Mouse (Mus musculus) heart, embryonic 12.5 days (tissue): Measurements from ENCODE around the gene Dennd1b. TPM values are rescaled to one million over a fixed set of nuclear protein-coding genes. Genes with fewer than 3 reads are reported as not detected.

ENCODE experiments used
- ATAC-seq: fragments of 200-750 bp; cut with Nextera tagmentation; 2 replicates; pipeline ENCODE4 v1.8.0; 2017; ENCODE audit warnings: moderate TSS enrichment, moderate library complexity; ENCODE audit not compliant: insufficient number of reproducible peaks, low FRiP score
- H3K27ac ChIP-seq: fragments of 300-500 bp; sonication (generic); 2 replicates; pipeline ENCODE4 v1.5.1; 2016; ENCODE audit warnings: mild to moderate bottlenecking, moderate library complexity; ENCODE audit not compliant: poor library complexity, severe bottlenecking
- H3K27me3 ChIP-seq: fragments of 300-500 bp; sonication (generic); replicated peaks from 2 replicates; pipeline ENCODE4 v1.6.1; 2016; ENCODE audit warnings: mild to moderate bottlenecking, moderate library complexity
- H3K36me3 ChIP-seq: fragments of 300-500 bp; sonication (generic); 2 replicates; pipeline ENCODE4 v1.6.1; 2016; ENCODE audit warnings: mild to moderate bottlenecking, moderate library complexity
- H3K4me1 ChIP-seq: fragments of 300-500 bp; sonication (generic); replicated peaks from 2 replicates; pipeline ENCODE4 v1.6.1; 2016; ENCODE audit warnings: mild to moderate bottlenecking
- H3K4me2 ChIP-seq: fragments of 300-500 bp; sonication (generic); 2 replicates; pipeline ENCODE4 v1.6.1; 2016; ENCODE audit warnings: mild to moderate bottlenecking, moderate library complexity
- H3K4me3 ChIP-seq: fragments of 300-500 bp; sonication (generic); 2 replicates; pipeline ENCODE4 v1.5.1; 2016; ENCODE audit warnings: mild to moderate bottlenecking
- H3K9ac ChIP-seq: fragments of 300-500 bp; sonication (generic); 2 replicates; pipeline ENCODE4 v1.6.1; 2016; ENCODE audit warnings: mild to moderate bottlenecking, moderate library complexity
- H3K9me3 ChIP-seq: fragments of 300-500 bp; sonication (generic); replicated peaks from 2 replicates; pipeline ENCODE4 v1.6.1; 2016; ENCODE audit warnings: mild to moderate bottlenecking, moderate library complexity
- WGBS: fragments of 180-500 bp; shearing (Covaris S2); methylation state at CpG from one replicate; pipeline ENCODE4 v1.1.7; 2016; 5-methylcytosine and 5-hydroxymethylcytosine counted together
- polyA plus RNA-seq: library from polyadenylated mRNA; unstranded; fragments of >200 nt; fragmentation: Nextera tagmentation; extraction: Ambion mirVana; gene quantifications from 2 replicates; pipeline ENCODE4 v1.2.1, GENCODE M21; 2016

The Dennd1b gene
- polyA plus RNA-seq, 1 experiment from 2014 or later = 13.9 TPM

DNA sequence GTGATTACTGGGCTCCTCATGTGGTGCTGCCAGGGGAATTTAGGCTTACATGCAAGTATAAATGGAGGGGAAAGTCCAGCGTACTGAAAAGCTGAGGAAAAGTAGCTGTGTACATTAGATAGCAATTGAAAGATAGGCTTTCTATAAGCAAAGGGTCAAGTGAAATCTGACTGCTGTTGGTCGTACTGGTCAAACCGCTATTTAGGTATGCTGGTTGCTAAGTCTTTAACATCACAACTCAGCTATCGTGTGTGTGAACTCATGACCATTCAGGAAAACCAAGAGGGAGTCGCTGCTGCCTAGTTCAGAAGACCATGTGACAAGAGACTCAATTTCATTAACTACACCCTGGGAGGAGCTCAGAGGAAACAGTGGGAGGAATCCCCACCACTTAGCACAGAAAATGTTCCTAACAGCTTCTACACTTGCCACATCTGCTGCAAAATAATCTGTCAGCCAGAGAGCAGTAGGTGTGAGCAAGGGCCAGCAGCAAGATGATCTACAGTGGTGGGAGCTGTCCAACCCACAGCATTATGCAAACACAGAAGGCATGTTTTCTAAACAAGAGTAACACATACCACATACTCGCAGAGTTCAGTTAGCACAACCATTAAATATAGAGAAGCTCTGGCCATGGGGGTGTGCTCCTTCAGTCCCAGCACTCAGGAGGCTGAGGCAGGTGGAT is 25.4 kb upstream of the Dennd1b start:
- 52% methylated on average over 6 of the region's 6 CpGs for WGBS
- H3K36me3 ChIP-seq = no peaks in the 10 kb centered on the region
- H3K9ac ChIP-seq = no peak overlapping the region
- no peaks in the 10 kb centered on the region for H3K27me3 ChIP-seq
- no peak overlapping the region for H3K4me3 ChIP-seq
- H3K9me3 ChIP-seq = no peaks in the 10 kb centered on the region
- no peak overlapping the region for H3K27ac ChIP-seq
- no peaks in the 10 kb centered on the region for H3K4me1 ChIP-seq
- ATAC-seq = no peak
- H3K4me2 ChIP-seq = no peak overlapping the region

DNA sequence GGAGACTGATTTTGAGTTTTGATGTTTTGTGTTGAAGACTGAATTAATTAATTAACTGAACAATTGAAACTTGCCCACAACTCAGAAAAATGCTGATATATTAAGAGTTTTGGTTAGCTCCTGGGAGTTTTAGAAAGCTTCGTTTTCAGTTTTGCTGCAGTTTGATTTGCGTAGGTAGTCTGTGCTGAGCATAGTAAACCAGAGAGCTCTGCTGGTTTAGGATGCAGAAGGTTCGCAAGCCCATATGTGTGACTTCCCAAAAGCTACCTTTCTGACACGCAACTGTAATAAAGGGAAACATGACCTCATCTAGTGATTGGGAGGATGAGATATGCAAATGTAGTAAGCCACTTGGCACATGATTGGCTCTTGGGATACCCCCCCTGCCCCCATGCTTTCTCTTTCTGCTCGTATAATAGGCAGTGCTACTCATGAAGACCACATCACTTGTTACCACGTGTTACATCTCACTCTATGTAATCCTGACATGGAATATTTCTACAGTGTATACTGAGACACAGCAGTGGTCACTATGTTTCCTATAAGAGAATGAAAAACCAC is 23.6 kb upstream of the Dennd1b start:
- no peak overlapping the region for H3K4me3 ChIP-seq
- ATAC-seq = no peak
- H3K27me3 ChIP-seq = no peaks in the 10 kb centered on the region
- no peak overlapping the region for H3K4me2 ChIP-seq
- H3K27ac ChIP-seq = no peak overlapping the region
- H3K36me3 ChIP-seq = no peaks in the 10 kb centered on the region
- H3K9me3 ChIP-seq = no peaks in the 10 kb centered on the region
- no peaks in the 10 kb centered on the region for H3K4me1 ChIP-seq
- 63% methylated on average over 6 of the region's 6 CpGs for WGBS
- no peak overlapping the region for H3K9ac ChIP-seq

DNA sequence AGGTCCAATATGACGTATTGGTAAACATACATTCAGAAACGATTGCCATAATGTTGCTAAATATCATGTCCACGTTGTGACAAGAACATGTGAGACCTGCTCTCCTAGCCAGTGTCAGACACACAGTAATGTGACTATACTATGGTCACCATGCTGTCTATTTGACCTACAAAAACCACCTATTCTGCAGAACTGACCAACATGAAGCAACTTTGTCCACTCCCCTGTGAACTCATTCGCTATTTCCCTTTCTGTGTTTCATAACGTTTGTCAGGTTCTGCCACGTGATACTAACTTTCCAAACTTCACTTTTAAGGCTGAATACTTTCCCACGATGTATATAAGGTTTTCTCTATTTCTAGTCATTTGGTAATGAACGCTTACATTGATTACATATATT is 22.8 kb upstream of the Dennd1b start:
- Histone ChIP-seq H3K27me3 (no peaks in the 10 kb centered on the region), H3K27ac (no peak overlapping the region), H3K4me3 (no peak overlapping the region), H3K36me3 (no peaks in the 10 kb centered on the region), H3K9me3 (no peaks in the 10 kb centered on the region), H3K9ac (no peak overlapping the region), H3K4me2 (no peak overlapping the region), H3K4me1 (no peaks in the 10 kb centered on the region)
- WGBS = 80% methylated on average over 8 of the region's 8 CpGs
- no peak for ATAC-seq

DNA sequence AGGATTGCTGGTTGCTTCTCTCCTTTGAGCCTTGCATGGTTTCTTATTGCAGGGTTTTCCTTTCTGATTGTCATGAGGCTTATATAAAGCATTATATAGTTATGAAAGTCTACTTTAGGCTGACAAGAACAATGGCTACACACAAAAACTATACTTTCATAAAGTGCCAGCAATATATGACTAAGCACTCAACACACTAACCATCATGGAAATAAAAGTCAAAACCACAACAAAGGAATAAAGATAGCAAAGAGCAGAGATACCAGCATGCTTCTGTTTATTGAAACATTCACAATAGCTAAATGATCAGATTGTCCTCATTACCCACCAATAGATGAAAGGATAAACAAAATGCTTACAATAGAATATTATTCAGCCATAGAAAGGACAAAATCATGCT is 11.1 kb upstream of the Dennd1b start:
- no peak for ATAC-seq
- Histone ChIP-seq H3K4me1 (no peaks in the 10 kb centered on the region), H3K4me2 (no peak overlapping the region), H3K9ac (no peak overlapping the region), H3K9me3 (no peaks in the 10 kb centered on the region), H3K36me3 (no peaks in the 10 kb centered on the region), H3K27ac (no peak overlapping the region), H3K4me3 (no peak overlapping the region), H3K27me3 (no peaks in the 10 kb centered on the region)

DNA sequence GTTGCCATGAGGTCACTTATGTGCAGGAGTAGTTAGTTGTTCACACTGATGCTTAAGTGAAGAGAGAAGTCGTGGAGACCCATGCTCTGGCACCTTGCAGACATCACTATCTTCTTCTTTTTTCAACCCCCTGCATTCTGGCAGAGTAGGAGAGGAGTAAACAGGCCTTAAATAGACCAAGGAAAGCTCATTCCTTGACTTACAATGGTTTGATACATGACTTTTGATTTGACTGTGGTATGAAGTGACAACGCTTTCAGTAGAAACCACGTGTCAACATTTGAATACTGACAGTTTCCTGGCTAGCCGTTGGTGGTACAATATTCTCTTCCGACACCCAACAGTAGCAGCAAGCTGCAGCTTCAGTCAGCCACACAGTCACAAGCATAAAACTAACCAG is 8.3 kb upstream of the Dennd1b start:
- WGBS = 70% methylated on average over 5 of the region's 5 CpGs
- Histone ChIP-seq H3K36me3 (no peaks in the 10 kb centered on the region), H3K9me3 (no peaks in the 10 kb centered on the region), H3K27ac (no peak overlapping the region), H3K4me3 (no peak overlapping the region), H3K27me3 (no peaks in the 10 kb centered on the region), H3K9ac (no peak overlapping the region), H3K4me2 (no peak overlapping the region), H3K4me1 (no peaks in the 10 kb centered on the region)
- ATAC-seq = no peak

DNA sequence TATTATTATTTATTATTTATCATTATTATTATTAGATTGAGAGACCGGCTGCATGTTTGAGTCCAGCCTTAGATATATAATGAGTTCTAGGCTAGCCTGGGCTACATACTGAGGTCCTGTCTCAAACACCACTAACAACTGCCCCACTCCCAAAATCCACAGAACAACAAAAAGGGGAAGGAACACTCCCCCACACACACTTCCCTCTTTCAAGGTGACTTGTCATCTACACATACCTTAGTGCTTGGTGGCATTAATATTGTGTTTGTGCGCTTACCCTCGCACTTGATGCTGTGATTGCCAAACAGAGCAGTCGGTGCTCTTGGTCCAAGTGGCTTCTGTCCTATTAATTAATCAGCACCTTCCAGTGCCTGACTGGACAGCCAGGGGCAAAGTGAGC is 7.8 kb upstream of the Dennd1b start:
- Histone ChIP-seq H3K9me3 (no peaks in the 10 kb centered on the region), H3K36me3 (no peaks in the 10 kb centered on the region), H3K27ac (no peak overlapping the region), H3K4me3 (no peak overlapping the region), H3K9ac (no peak overlapping the region), H3K27me3 (no peaks in the 10 kb centered on the region), H3K4me1 (no peaks in the 10 kb centered on the region), H3K4me2 (no peak overlapping the region)
- ATAC-seq = no peak
- 86% methylated on average over 4 of the region's 4 CpGs for WGBS

DNA sequence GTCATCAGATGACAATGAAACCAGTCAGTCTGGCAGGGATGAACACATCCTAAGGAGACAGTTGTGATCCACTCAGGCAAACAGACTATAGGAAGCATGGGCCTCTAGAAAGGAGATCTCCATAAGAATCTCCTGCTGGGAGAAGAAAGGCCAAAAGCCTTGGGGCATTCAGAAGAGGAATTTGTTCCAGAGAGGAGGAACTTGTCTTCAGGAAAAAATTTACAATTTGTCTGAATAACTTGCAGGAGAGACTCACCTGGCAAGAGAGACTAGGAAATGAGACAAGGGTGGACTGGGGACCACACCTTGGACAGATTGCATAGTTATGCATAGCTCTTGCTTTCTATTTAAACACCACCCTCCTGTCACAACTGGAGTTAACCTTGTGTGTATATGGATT is 6.7 kb upstream of the Dennd1b start:
- Histone ChIP-seq H3K9ac (no peak overlapping the region), H3K4me1 (no peaks in the 10 kb centered on the region), H3K27ac (no peak overlapping the region)

DNA sequence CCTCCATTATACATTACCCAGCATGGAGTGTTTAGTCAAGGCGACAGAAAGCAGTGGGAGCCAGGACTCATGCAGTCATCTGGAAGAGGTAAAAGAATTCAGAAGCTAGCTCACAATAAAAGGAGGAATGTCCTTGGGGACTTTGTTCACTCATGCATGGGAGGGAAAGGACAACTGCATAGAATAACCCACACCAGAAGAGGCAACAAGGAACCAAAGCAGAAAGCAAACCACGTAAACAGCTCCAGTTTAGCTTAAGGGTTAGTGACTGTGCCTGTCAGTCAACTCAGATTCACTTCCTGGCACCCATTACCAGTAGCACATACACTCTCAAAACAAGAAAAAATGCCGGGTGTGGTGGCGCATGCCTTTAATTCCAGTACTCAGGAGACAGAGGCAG is 6.1 kb upstream of the Dennd1b start:
- H3K27me3 ChIP-seq = no peaks in the 10 kb centered on the region
- ATAC-seq = no peak
- H3K9me3 ChIP-seq = no peaks in the 10 kb centered on the region
- WGBS = 73% methylated on average over 4 of the region's 4 CpGs
- no peak overlapping the region for H3K9ac ChIP-seq
- no peaks in the 10 kb centered on the region for H3K4me1 ChIP-seq
- H3K27ac ChIP-seq = no peak overlapping the region
- H3K36me3 ChIP-seq = no peaks in the 10 kb centered on the region
- no peak overlapping the region for H3K4me3 ChIP-seq
- H3K4me2 ChIP-seq = no peak overlapping the region

More for the DNA sequence above, 6.7 kb upstream of the Dennd1b start:
- H3K9me3 ChIP-seq = no peaks in the 10 kb centered on the region
- no peak overlapping the region for H3K4me2 ChIP-seq
- H3K4me3 ChIP-seq = no peak overlapping the region
- no peaks in the 10 kb centered on the region for H3K27me3 ChIP-seq
- no peaks in the 10 kb centered on the region for H3K36me3 ChIP-seq
- no peak for ATAC-seq

DNA sequence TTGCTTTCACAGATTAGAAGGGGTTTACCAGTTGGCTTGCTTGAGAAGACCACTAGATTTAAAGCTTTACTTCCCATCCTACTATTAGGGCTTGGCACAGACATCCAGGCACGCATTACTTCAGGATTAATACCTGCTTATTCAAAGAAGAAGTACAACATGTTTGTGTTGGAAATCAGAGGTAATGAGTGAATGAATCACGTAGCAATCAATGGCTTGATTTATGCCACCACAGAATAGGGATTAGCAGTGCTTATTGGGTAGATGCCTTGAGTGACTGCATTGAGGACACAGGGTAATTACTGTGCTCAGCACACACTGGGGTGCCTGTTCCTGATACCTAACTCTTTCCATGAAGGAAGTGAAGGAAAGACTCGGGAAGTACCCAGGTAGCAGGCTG is 4.4 kb upstream of the Dennd1b start:
- Histone ChIP-seq H3K27ac (no peak overlapping the region), H3K27me3 (no peaks in the 10 kb centered on the region), H3K4me3 (no peak overlapping the region), H3K4me1 (peaks cover 5% of the 10 kb centered on the region), H3K9ac (no peak overlapping the region), H3K4me2 (no peak overlapping the region), H3K36me3 (no peaks in the 10 kb centered on the region), H3K9me3 (no peaks in the 10 kb centered on the region)
- ATAC-seq = no peak
- WGBS = 76% methylated on average over 3 of the region's 3 CpGs

DNA sequence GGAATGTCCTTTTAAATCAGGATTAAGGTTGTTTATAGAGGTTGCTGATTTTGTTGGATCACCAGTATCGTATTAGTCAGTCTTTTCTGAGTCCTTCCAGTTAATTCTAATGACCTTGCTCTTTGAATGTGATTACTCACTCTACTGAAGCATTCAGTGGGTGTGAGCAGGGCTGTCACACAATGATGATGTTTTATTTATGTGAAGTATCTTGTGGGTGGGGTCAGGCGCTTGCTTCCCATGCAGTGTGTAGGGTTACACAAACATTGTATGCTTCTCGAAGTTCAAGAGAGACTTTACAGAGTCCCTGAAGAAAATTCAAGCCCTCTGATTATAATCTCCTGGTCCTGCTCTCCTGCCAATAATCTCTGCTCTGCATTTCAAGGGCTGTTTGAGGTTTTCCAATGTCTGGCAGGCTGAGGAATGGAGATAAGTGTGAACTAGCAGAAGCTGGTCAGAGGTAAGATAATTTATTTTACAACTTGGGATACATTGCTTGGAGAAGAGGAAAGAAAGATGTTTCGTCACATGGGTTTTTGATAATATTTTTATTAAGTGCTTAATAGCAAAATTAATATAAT is 3.2 kb upstream of the Dennd1b start:
- H3K27me3 ChIP-seq = no peaks in the 10 kb centered on the region
- no peaks in the 10 kb centered on the region for H3K9me3 ChIP-seq
- H3K4me1 ChIP-seq = peaks cover 7% of the 10 kb centered on the region
- H3K9ac ChIP-seq = no peak overlapping the region
- no peak overlapping the region for H3K4me2 ChIP-seq
- no peaks in the 10 kb centered on the region for H3K36me3 ChIP-seq
- no peak overlapping the region for H3K27ac ChIP-seq
- WGBS = 64% methylated on average over 4 of the region's 4 CpGs
- H3K4me3 ChIP-seq = no peak overlapping the region
- ATAC-seq = no peak

DNA sequence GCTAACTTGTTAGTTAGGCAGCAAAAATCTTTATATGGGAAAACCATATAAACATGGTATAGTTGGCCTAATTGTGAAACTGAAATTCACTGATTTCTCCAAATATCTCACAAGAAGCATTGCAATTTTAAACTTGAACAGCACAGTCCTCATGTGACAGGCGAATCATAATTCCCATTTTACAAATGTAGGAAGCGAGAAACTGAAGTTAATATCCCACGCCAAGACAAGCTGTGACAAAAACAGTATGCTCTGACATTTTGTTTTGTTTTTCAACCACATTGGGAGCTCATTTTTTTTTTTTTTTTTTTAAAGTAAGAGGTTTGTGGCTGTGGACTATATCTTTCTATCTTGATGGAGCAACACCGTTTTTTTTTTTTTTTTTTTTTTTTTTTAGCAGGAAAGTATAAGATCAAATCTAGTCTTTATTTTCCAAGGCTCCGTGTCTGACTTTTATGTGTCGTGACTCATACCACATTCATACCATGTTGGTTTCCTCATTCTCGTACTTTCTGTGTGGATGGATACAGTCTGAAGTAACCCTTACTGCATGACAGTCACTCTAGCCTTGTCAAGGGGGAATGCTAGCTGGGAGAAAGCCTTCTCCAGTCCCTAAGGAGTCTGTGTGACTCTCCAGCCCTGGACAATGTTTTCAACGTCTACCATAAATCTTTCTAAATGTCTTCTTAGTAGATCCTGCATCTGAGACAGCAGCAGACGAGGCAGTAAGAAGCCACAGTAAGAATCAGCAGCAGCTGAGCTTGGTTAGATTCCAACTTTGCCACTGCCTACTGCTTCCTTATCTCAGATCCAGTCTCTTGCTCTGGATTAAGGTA is 751 bp upstream of the Dennd1b start:
- H3K27ac ChIP-seq = peak overlapping the region; percentile 89; the same call in 1 of the 2 replicates
- WGBS = 49% methylated on average over 9 of the region's 9 CpGs
- H3K4me3 ChIP-seq = peak overlapping the region; percentile 90
- no peak for ATAC-seq
- H3K4me2 ChIP-seq = peak overlapping the region; percentile 74
- peaks cover 22% of the 10 kb centered on the region for H3K4me1 ChIP-seq
- H3K9me3 ChIP-seq = no peaks in the 10 kb centered on the region
- no peaks in the 10 kb centered on the region for H3K27me3 ChIP-seq
- H3K36me3 ChIP-seq = peaks cover 8% of the 10 kb centered on the region; the same call in 1 of the 2 replicates
- H3K9ac ChIP-seq = peak overlapping the region; percentile 96; the same call in 1 of the 2 replicates
